30 mouse cellular contexts compared by ENCODE assay signal in genomic region chr11:115119409-115119808, GRCm38 (mm10). TPM values are rescaled to one million over a fixed set of nuclear protein-coding genes. Genes with fewer than 3 reads are reported as not detected.
DNase-seq lines count a peak whose midpoint lies in the region; ATAC-seq and TF ChIP-seq lines count a peak whose summit lies in the region.
"Had no signal": no experiment of that assay in that cellular context is flagged by ENCODE, and none has a peak within 500 bp of the region (broad histone marks: within the 10 kb centered on the region; RNA-seq: fewer than 3 reads in every experiment).

No protein-coding gene starts in this region.

- TF ChIP-seq POLR2A in liver, adult 2 months (IDR thresholded peaks at IDR 0.05; ENCODE audit: extremely low read depth, insufficient read depth, low read length): no peak
- no peak for TF ChIP-seq POLR2A in CH12.LX (IDR thresholded peaks at IDR 0.05; ENCODE audit: low read depth, low read length)

- peak; percentile 19 for DNase-seq in liver, adult 2 months (ENCODE audit: extremely low read depth, low read depth, low spot score)
- no peak for DNase-seq in liver, embryonic 11.5 days (ENCODE audit: low spot score)
- DNase-seq in CH12.LX (ENCODE audit: extremely low read depth): no peak
- no peak for DNase-seq in spleen, postnatal 4 days (ENCODE audit: low spot score in 2 of 2)
- DNase-seq in kidney, postnatal 10 days: no peak
- no peak for DNase-seq in urinary bladder, postnatal 14 days (ENCODE audit: low spot score)
- DNase-seq: adrenal gland, adult 2 months; adrenal gland, postnatal 36 days; cerebellum, adult 8-10 months; cerebellum, postnatal 36 days; heart, postnatal 10 days; kidney, adult 9 months; kidney, postnatal 36 days; left cerebral cortex, postnatal 4 days; lung, embryonic 14.5 days; right cerebral cortex, postnatal 25 days; thymus, postnatal 25 days had no signal

- in situ Hi-C loops in CH12.LX (cut with MboI; ENCODE audit: low pct_ligation_motif_present, low pct_unique_long_range_greater_than_20kb, low sequenced_read_pairs): no loop called here

- no peak for TF ChIP-seq CTCF in liver, adult 2 months (IDR thresholded peaks at IDR 0.05; ENCODE audit: low read depth, low read length)
- no peak for TF ChIP-seq CTCF in CH12.LX (conservative IDR thresholded peaks at IDR 0.05 in 1 of 2, IDR thresholded peaks at IDR 0.05 in 1 of 2; ENCODE audit: low read depth in 2 of 2, low read length in 2 of 2)

- no peak for ATAC-seq in liver, embryonic 11.5 days (replicated peaks; ENCODE audit: low FRiP score)
- ATAC-seq in liver, embryonic 16.5 days (ENCODE audit: low read depth): no peak
- ATAC-seq: forebrain, embryonic 15.5 days; intestine, postnatal 0 days; midbrain, embryonic 13.5 days had no signal

- no peak overlapping the region for H3K4me3 ChIP-seq in liver, adult 2 months (ENCODE audit: insufficient read depth, low read depth, low read length)
- no peak overlapping the region for H3K4me3 ChIP-seq in liver, embryonic 11.5 days (ENCODE audit: low read depth, low read length)
- H3K4me3 ChIP-seq in CH12.LX (replicated peaks in 1 of 3; ENCODE audit: low read depth in 2 of 3, low read length in 2 of 3, poor library complexity in 1 of 3): peak overlapping the region in 1 of 3 experiments; percentile 33
- H3K4me3 ChIP-seq in liver, embryonic 16.5 days (ENCODE audit: low read depth, low read length): no peak overlapping the region
- peak overlapping the region; percentile 68 for H3K4me3 ChIP-seq in megakaryocyte, embryonic 14.5 days (replicated peaks)
- H3K4me3 ChIP-seq: embryonic facial prominence, embryonic 13.5 days; forebrain, embryonic 10.5 days; forebrain, embryonic 15.5 days; heart, embryonic 13.5 days; midbrain, embryonic 13.5 days had no signal

- TF ChIP-seq EP300 in CH12.LX (IDR thresholded peaks at IDR 0.05; ENCODE audit: low read length): peak; percentile 85

- no peaks in the 10 kb centered on the region for H3K36me3 ChIP-seq in liver, adult 2 months (ENCODE audit: control insufficient read depth, insufficient read depth, low read length)
- no peaks in the 10 kb centered on the region for H3K36me3 ChIP-seq in liver, embryonic 11.5 days (ENCODE audit: control insufficient read depth, insufficient read depth, low read length)
- H3K36me3 ChIP-seq in CH12.LX (replicated peaks in 1 of 2; ENCODE audit: control insufficient read depth in 1 of 2, insufficient read depth in 1 of 2, low read length in 1 of 2): peaks cover 75 to 93% of the 10 kb centered on the region in 2 experiments
- H3K36me3 ChIP-seq in liver, embryonic 16.5 days (ENCODE audit: control insufficient read depth, insufficient read depth): no peaks in the 10 kb centered on the region
- H3K36me3 ChIP-seq in megakaryocyte, embryonic 14.5 days (replicated peaks; ENCODE audit: low read length): peaks cover 6% of the 10 kb centered on the region
- H3K36me3 ChIP-seq: embryonic facial prominence, embryonic 13.5 days; forebrain, embryonic 10.5 days; forebrain, embryonic 15.5 days; heart, embryonic 13.5 days; midbrain, embryonic 13.5 days had no signal

- dilution Hi-C loops in CH12.LX (cut with MboI; ENCODE audit: extremely low pct_ligation_motif_present, extremely low pct_unique_long_range_greater_than_20kb, low sequenced_read_pairs): no loop called here

- no peaks in the 10 kb centered on the region for H3K4me1 ChIP-seq in liver, adult 2 months (ENCODE audit: control insufficient read depth, insufficient read depth, low read length)
- no peaks in the 10 kb centered on the region for H3K4me1 ChIP-seq in liver, embryonic 11.5 days (replicated peaks; ENCODE audit: control insufficient read depth, insufficient read depth, low read length)
- H3K4me1 ChIP-seq in CH12.LX (ENCODE audit: control insufficient read depth in 1 of 2, insufficient read depth in 2 of 2): peaks cover 15 to 29% of the 10 kb centered on the region in 2 experiments
- H3K4me1 ChIP-seq in liver, embryonic 16.5 days (ENCODE audit: control insufficient read depth, low read depth, low read length): no peaks in the 10 kb centered on the region
- peaks cover 30% of the 10 kb centered on the region for H3K4me1 ChIP-seq in megakaryocyte, embryonic 14.5 days
- H3K4me1 ChIP-seq: embryonic facial prominence, embryonic 13.5 days; forebrain, embryonic 10.5 days; forebrain, embryonic 15.5 days; heart, embryonic 13.5 days; midbrain, embryonic 13.5 days had no signal

- H3K4me2 ChIP-seq in liver, embryonic 11.5 days: no peak overlapping the region
- 0 out of 2 replicates have a peak overlapping the region, but pooled peaks have one; percentile 37 for H3K4me2 ChIP-seq in CH12.LX (ENCODE audit: insufficient read depth, low read depth, poor library complexity, severe bottlenecking)
- no peak overlapping the region for H3K4me2 ChIP-seq in liver, embryonic 16.5 days (ENCODE audit: low read depth, low read length)
- H3K4me2 ChIP-seq: embryonic facial prominence, embryonic 13.5 days; forebrain, embryonic 15.5 days; heart, embryonic 13.5 days; hindbrain, embryonic 14.5 days; lung, embryonic 14.5 days; midbrain, embryonic 13.5 days had no signal

- H3K27ac ChIP-seq in liver, adult 2 months (replicated peaks; ENCODE audit: insufficient read depth, low read depth, low read length): no peak overlapping the region
- no peak overlapping the region for H3K27ac ChIP-seq in liver, embryonic 11.5 days (ENCODE audit: low read depth, low read length)
- H3K27ac ChIP-seq in CH12.LX (ENCODE audit: insufficient read depth, low read depth): peak overlapping the region; percentile 84
- H3K27ac ChIP-seq in liver, embryonic 16.5 days (ENCODE audit: low read length): peak overlapping the region; percentile 29; the same call in 1 of the 2 replicates
- H3K27ac ChIP-seq: embryonic facial prominence, embryonic 13.5 days; forebrain, embryonic 10.5 days; forebrain, embryonic 15.5 days; heart, embryonic 13.5 days; hindbrain, embryonic 14.5 days; midbrain, embryonic 13.5 days had no signal

- WGBS in liver, adult 2 months: 63% methylated on average over 9 of the region's 9 CpGs
- 59% methylated on average over 9 of the region's 9 CpGs for WGBS in liver, embryonic 11.5 days
- WGBS in liver, embryonic 16.5 days (ENCODE audit: insufficient replicate concordance): 47% methylated on average over 9 of the region's 9 CpGs

- no peak; the same call in 1 of the 2 replicates for TF ChIP-seq RAD21 in CH12.LX (IDR thresholded peaks at IDR 0.05; ENCODE audit: low read depth, low read length)

- H3K9ac ChIP-seq in liver, adult 2 months (ENCODE audit: low read depth, low read length): no peak overlapping the region
- no peak overlapping the region for H3K9ac ChIP-seq in liver, embryonic 11.5 days (ENCODE audit: low read depth, low read length)
- no peak overlapping the region for H3K9ac ChIP-seq in CH12.LX (ENCODE audit: insufficient read depth, low read depth)
- H3K9ac ChIP-seq in liver, embryonic 16.5 days (ENCODE audit: low read depth, low read length): no peak overlapping the region
- H3K9ac ChIP-seq: embryonic facial prominence, embryonic 13.5 days; forebrain, embryonic 15.5 days; heart, embryonic 13.5 days; hindbrain, embryonic 14.5 days; lung, embryonic 14.5 days; midbrain, embryonic 13.5 days had no signal

- H3K79me2 ChIP-seq in liver, adult 2 months (ENCODE audit: control insufficient read depth, insufficient read depth, low read length): no peaks in the 10 kb centered on the region
- H3K79me2 ChIP-seq in CH12.LX (replicated peaks; ENCODE audit: control insufficient read depth, extremely low read depth, insufficient read depth, poor library complexity, severe bottlenecking): no peaks in the 10 kb centered on the region

- no peaks in the 10 kb centered on the region for H3K27me3 ChIP-seq in liver, adult 2 months (ENCODE audit: control insufficient read depth, insufficient read depth, low read length)
- no peaks in the 10 kb centered on the region for H3K27me3 ChIP-seq in liver, embryonic 11.5 days (replicated peaks; ENCODE audit: control insufficient read depth, insufficient read depth, low read length)
- H3K27me3 ChIP-seq in CH12.LX (replicated peaks): no peaks in the 10 kb centered on the region
- H3K27me3 ChIP-seq in liver, embryonic 16.5 days (ENCODE audit: control insufficient read depth, insufficient read depth, low read depth, low read length): no peaks in the 10 kb centered on the region
- peaks cover 36% of the 10 kb centered on the region for H3K27me3 ChIP-seq in megakaryocyte, embryonic 14.5 days (replicated peaks)
- H3K27me3 ChIP-seq: embryonic facial prominence, embryonic 13.5 days; forebrain, embryonic 15.5 days; heart, embryonic 13.5 days; midbrain, embryonic 13.5 days had no signal

- H3K9me3 ChIP-seq in liver, embryonic 11.5 days (ENCODE audit: control insufficient read depth, low read length): no peaks in the 10 kb centered on the region
- H3K9me3 ChIP-seq in CH12.LX (replicated peaks; ENCODE audit: low read length): peaks cover 14% of the 10 kb centered on the region
- H3K9me3 ChIP-seq in liver, embryonic 16.5 days (replicated peaks; ENCODE audit: control insufficient read depth, low read length): no peaks in the 10 kb centered on the region
- peaks cover 7% of the 10 kb centered on the region for H3K9me3 ChIP-seq in megakaryocyte, embryonic 14.5 days
- H3K9me3 ChIP-seq: embryonic facial prominence, embryonic 13.5 days; forebrain, embryonic 10.5 days; forebrain, embryonic 15.5 days; heart, embryonic 13.5 days; midbrain, embryonic 13.5 days had no signal

RNA-seq across cellular contexts. Expression of gene Cd300lf, which starts 14.4 kb away (rescaled TPM):
- 1.2 and 1.5 TPM in 2 replicates for total RNA-seq in liver, adult 2 months (2014; rRNA removed)
- polyA plus RNA-seq in liver, adult 2 months (2012; rRNA removed): 0.54 and 1.1 TPM in 2 replicates
- polyA plus RNA-seq in liver, embryonic 11.5 days (2014; fragmentation: Nextera tagmentation; extraction: Ambion mirVana): 0.63 and 0.86 TPM in 2 replicates
- total RNA-seq in CH12.LX (2012; rRNA removed): 35.3 and 36.1 TPM in 2 replicates
- 13.5 and 15.5 TPM in 2 replicates for total RNA-seq in CH12.LX (2014; rRNA removed)
- 36.9 and 38.9 TPM in 2 replicates for polyA plus RNA-seq in CH12.LX (2012; ENCODE audit: insufficient read length, low read depth)
- polyA plus RNA-seq in liver, embryonic 16.5 days (2015; fragmentation: Nextera tagmentation; extraction: Ambion mirVana): 4.0 and 5.5 TPM in 2 replicates
- polyA plus RNA-seq in megakaryocyte, embryonic 14.5 days (2012; ENCODE audit: insufficient read depth, low replicate concordance): 1.2 and 3.4 TPM in 2 replicates
- polyA plus RNA-seq: forebrain, embryonic 15.5 days; hindbrain, embryonic 14.5 days had no signal

RNA-seq across cellular contexts. Expression of gene Rab37, which starts 28.2 kb away (rescaled TPM):
- total RNA-seq in liver, adult 2 months (2014; rRNA removed): 0.09 and 0.20 TPM in 2 replicates
- polyA plus RNA-seq in liver, adult 2 months (2012; rRNA removed): 0.16 and 0.20 TPM in 2 replicates
- 6.3 and 7.9 TPM in 2 replicates for polyA plus RNA-seq in liver, embryonic 11.5 days (2014; fragmentation: Nextera tagmentation; extraction: Ambion mirVana)
- 3.6 and 4.5 TPM in 2 replicates for total RNA-seq in CH12.LX (2012; rRNA removed)
- 2.0 and 2.2 TPM in 2 replicates for total RNA-seq in CH12.LX (2014; rRNA removed)
- 2.2 and 2.3 TPM in 2 replicates for polyA plus RNA-seq in CH12.LX (2012; ENCODE audit: insufficient read length, low read depth)
- 2.3 and 2.4 TPM in 2 replicates for polyA plus RNA-seq in liver, embryonic 16.5 days (2015; fragmentation: Nextera tagmentation; extraction: Ambion mirVana)
- polyA plus RNA-seq in megakaryocyte, embryonic 14.5 days (2012; ENCODE audit: insufficient read depth, low replicate concordance): 8.4 and 19.8 TPM in 2 replicates

RNA-seq across cellular contexts. Expression of gene Slc9a3r1, which starts 43.7 kb away (rescaled TPM):
- total RNA-seq in liver, adult 2 months (2014; rRNA removed): 113 and 117 TPM in 2 replicates
- 130 and 177 TPM in 2 replicates for polyA plus RNA-seq in liver, adult 2 months (2012; rRNA removed)
- polyA plus RNA-seq in liver, embryonic 11.5 days (2014; fragmentation: Nextera tagmentation; extraction: Ambion mirVana): 117 and 121 TPM in 2 replicates
- total RNA-seq in CH12.LX (2012; rRNA removed) (69.0 and 70.1 TPM in 2 replicates), CH12.LX (2014; rRNA removed) (43.5 and 51.9 TPM in 2 replicates)
- polyA plus RNA-seq in CH12.LX (2012; ENCODE audit: insufficient read length, low read depth): 63.7 and 64.6 TPM in 2 replicates
- 78.8 and 88.7 TPM in 2 replicates for polyA plus RNA-seq in liver, embryonic 16.5 days (2015; fragmentation: Nextera tagmentation; extraction: Ambion mirVana)
- 123 and 223 TPM in 2 replicates for polyA plus RNA-seq in megakaryocyte, embryonic 14.5 days (2012; ENCODE audit: insufficient read depth, low replicate concordance)

RNA-seq across cellular contexts. Expression of gene Cd300e, which starts 57.4 kb away (rescaled TPM):
- 1.4 and 1.5 TPM in 2 replicates for total RNA-seq in liver, adult 2 months (2014; rRNA removed)
- 0.52 and 1.3 TPM in 2 replicates for polyA plus RNA-seq in liver, adult 2 months (2012; rRNA removed)
- 0.33 and 0.56 TPM in 2 replicates for polyA plus RNA-seq in liver, embryonic 11.5 days (2014; fragmentation: Nextera tagmentation; extraction: Ambion mirVana)
- total RNA-seq in CH12.LX (2012; rRNA removed): not detected in 2 replicates
- total RNA-seq in CH12.LX (2014; rRNA removed): not detected in 2 replicates
- not detected in 2 replicates for polyA plus RNA-seq in CH12.LX (2012; ENCODE audit: insufficient read length, low read depth)
- polyA plus RNA-seq in liver, embryonic 16.5 days (2015; fragmentation: Nextera tagmentation; extraction: Ambion mirVana): 0.46 and 0.79 TPM in 2 replicates
- not detected in 2 replicates for polyA plus RNA-seq in megakaryocyte, embryonic 14.5 days (2012; ENCODE audit: insufficient read depth, low replicate concordance)
- total RNA-seq: hematopoietic stem cell, adult 5-6 weeks; layer of hippocampus, postnatal 25 days; left cerebral cortex, postnatal 4 days; megakaryocyte-erythroid progenitor cell, adult 5-6 weeks had no signal
- polyA plus RNA-seq: adrenal gland, adult 2 months; embryonic facial prominence, embryonic 13.5 days; forebrain, embryonic 10.5 days; forebrain, embryonic 15.5 days; heart, embryonic 13.5 days; hindbrain, embryonic 14.5 days; lung, embryonic 14.5 days; midbrain, embryonic 13.5 days; neural tube, embryonic 14.5 days had no signal

Comparison
In these comparisons a context has a peak if more than half of its experiments do, and no peak if none do; other contexts are left out.
1. H3K27ac ChIP-seq: peak in CH12.LX (single experiment) and liver, embryonic 16.5 days (single experiment); none in liver, adult 2 months (single experiment) and liver, embryonic 11.5 days (single experiment).